Mouse (Mus musculus) megakaryocyte progenitor cell, adult 5-6 weeks (primary cell): Measurements from ENCODE around the gene Stk19. TPM values are rescaled to one million over a fixed set of nuclear protein-coding genes. Genes with fewer than 3 reads are reported as not detected.
A peak's percentile ranks its signal among the peaks of the same experiment; 100 is the strongest.
"Not testable (repeated sequence)": the region's sequence is repeated elsewhere in the genome, so short reads cannot be mapped to it uniquely, and the experiment has no call there.

ENCODE experiments used
- ATAC-seq: replicated peaks from 2 replicates; pipeline ENCODE4 v1.8.0; 2016; ENCODE audit warnings: mild to moderate bottlenecking, moderate TSS enrichment, inconsistent platforms; ENCODE audit not compliant: poor library complexity
- total RNA-seq, 2 experiments: library from RNA; stranded (forward) in 1 of 2; stranded (reverse) in 1 of 2; fragments of 157-497, 149-512 nt in 1 of 2; fragments of 200-1000 nt in 1 of 2; gene quantifications; 2 replicates each; pipeline versions ENCODE4 v1.2.3 to v1.2.4; 2015 to 2017

Stk19 gene
- total RNA-seq, 2 experiments from 2014 or later = 27.3 to 31.8 TPM

GRCm38 (mm10) chr17:34798866-34799530 lies 37.7 kb downstream of the Stk19 start:
- no peak for ATAC-seq

DNA sequence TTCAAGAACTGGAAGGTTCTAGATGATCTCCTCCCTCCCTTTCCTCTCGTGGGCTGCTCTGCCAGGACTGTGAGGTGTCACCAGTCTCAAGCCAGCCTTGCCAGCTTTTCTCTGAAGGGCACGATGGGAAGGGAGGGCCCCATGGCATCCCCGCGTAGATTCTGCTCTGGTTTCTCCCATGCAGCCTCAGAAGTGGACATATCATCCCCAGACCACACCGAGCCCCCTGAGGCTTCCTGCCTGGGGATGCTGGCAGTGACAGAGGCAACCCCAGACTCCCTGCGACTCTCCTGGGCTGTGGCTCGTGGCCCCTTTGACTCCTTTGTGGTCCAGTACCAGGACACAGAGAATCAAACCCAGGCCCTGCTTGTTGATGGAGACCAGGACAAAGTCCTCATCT lies 38.7 kb downstream of the Stk19 start:
- ATAC-seq = not testable (repeated sequence)

DNA sequence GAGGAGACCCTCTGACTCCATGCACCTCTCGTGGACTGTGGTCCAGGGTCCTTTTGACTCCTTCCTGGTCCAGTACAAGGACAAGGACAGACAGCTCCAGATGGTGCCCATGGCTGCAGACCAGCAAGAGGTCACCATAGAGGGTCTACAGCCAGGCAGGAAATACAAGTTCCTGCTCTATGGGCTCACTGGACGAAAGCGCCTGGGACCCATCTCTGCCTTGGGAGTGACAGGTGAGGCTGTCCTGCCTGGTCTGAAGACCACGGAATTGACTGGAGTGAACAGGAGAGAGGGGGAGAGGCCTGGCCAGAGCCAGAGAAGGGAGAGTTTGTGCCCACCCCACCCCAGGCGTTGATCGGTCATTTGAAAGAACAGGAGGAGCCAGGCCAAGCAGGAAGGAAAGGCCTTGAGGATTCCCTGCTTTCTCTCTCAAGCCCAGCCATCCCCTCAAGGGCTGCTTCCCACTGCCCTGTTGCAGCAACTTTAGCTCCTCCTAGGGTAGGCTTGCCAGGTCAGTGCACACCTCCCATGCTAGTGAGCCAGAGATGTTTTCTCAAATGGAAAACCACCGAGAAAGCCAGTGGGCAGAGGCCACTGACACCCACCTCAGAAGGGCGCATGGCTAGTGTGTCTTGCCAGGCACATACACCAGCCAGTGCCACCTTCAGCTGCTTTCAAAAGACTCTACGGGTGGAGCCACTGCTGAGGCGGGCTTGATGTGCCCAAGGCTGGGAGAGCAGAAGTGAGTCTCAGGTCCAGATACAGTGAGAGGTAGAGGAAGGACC lies 39.3 kb downstream of the Stk19 start:
- not testable (repeated sequence) for ATAC-seq

GRCm38 (mm10) chr17:34796311-34797140 lies 40.2 kb downstream of the Stk19 start:
- no peak for ATAC-seq

GRCm38 (mm10) chr17:34795633-34796032 lies 41.1 kb downstream of the Stk19 start:
- peak; percentile 61 for ATAC-seq

GRCm38 (mm10) chr17:34795016-34795415 lies 41.7 kb downstream of the Stk19 start:
- ATAC-seq = no peak

- no peak for ATAC-seq
Observed at GRCm38 (mm10) chr17:34777680-34778325, 58.9 kb downstream of the Stk19 start.

Other genes with a start within 250 kb of the Stk19 start
Only the 30 nearest of the 39 such genes appear.
- gene Egfl8, start 221.0 kb downstream of the Stk19 start, total RNA-seq (2015) = 0.47 and 1.1 TPM in 2 replicates
- gene Egfl8, start 221.0 kb downstream of the Stk19 start, total RNA-seq (2017) = 0.92 and 2.2 TPM in 2 replicates
- 26.5 and 33.5 TPM in 2 replicates for gene Ppt2, start 208.4 kb downstream of the Stk19 start, total RNA-seq (2015)
- 15.3 and 19.7 TPM in 2 replicates for gene Ppt2, start 208.4 kb downstream of the Stk19 start, total RNA-seq (2017)
- gene Prrt1, start 207.4 kb downstream of the Stk19 start, total RNA-seq (2015) = 0.17 and 0.34 TPM in 2 replicates
- gene Prrt1, start 207.4 kb downstream of the Stk19 start, total RNA-seq (2017) = not detected in 2 replicates
- gene Fkbpl, start 192.2 kb downstream of the Stk19 start, total RNA-seq (2015) = 3.8 and 4.1 TPM in 2 replicates
- gene Fkbpl, start 192.2 kb downstream of the Stk19 start, total RNA-seq (2017) = 17.7 and 40.0 TPM in 2 replicates
- 25.5 and 27.8 TPM in 2 replicates for gene Atf6b, start 189.8 kb downstream of the Stk19 start, total RNA-seq (2015)
- gene Atf6b, start 189.8 kb downstream of the Stk19 start, total RNA-seq (2017) = 24.3 and 30.2 TPM in 2 replicates
- not detected in 2 replicates for gene Tnxb, start 166.4 kb downstream of the Stk19 start, total RNA-seq (2015)
- gene Tnxb, start 166.4 kb downstream of the Stk19 start, total RNA-seq (2017) = not detected in 2 replicates
- 0.12 and 0.27 TPM in 2 replicates for gene C4b, start 93.1 kb downstream of the Stk19 start, total RNA-seq (2015)
- 0.03 and 0.12 TPM in 2 replicates for gene C4b, start 93.1 kb downstream of the Stk19 start, total RNA-seq (2017)
- not detected in 2 replicates for gene Cyp21a1, start 32.4 kb downstream of the Stk19 start, total RNA-seq (2015)
- gene Cyp21a1, start 32.4 kb downstream of the Stk19 start, total RNA-seq (2017) = not detected in 2 replicates
- 20.2 and 33.2 TPM in 2 replicates for gene Dxo, start 74 bp upstream of the Stk19 start, total RNA-seq (2015)
- 18.8 and 28.9 TPM in 2 replicates for gene Dxo, start 74 bp upstream of the Stk19 start, total RNA-seq (2017)
- gene Skiv2l, start 13.3 kb upstream of the Stk19 start, total RNA-seq (2015) = 10.2 and 12.8 TPM in 2 replicates
- 31.2 and 35.7 TPM in 2 replicates for gene Skiv2l, start 13.3 kb upstream of the Stk19 start, total RNA-seq (2017)
- gene Nelfe, start 13.4 kb upstream of the Stk19 start, total RNA-seq (2015) = 65.8 and 70.7 TPM in 2 replicates
- gene Nelfe, start 13.4 kb upstream of the Stk19 start, total RNA-seq (2017) = 39.9 and 40.8 TPM in 2 replicates
- gene Cfb, start 25.6 kb upstream of the Stk19 start, total RNA-seq (2015) = not detected in 2 replicates
- not detected in 2 replicates for gene Cfb, start 25.6 kb upstream of the Stk19 start, total RNA-seq (2017)
- 7.7 and 9.9 TPM in 2 replicates for gene Zbtb12, start 42.5 kb upstream of the Stk19 start, total RNA-seq (2015)
- 13.6 and 15.1 TPM in 2 replicates for gene Zbtb12, start 42.5 kb upstream of the Stk19 start, total RNA-seq (2017)
- gene Gm20547, start 45.1 kb upstream of the Stk19 start, total RNA-seq (2015) = not detected in 2 replicates
- gene Gm20547, start 45.1 kb upstream of the Stk19 start, total RNA-seq (2017) = not detected in 2 replicates
- 5.1 and 7.8 TPM in 2 replicates for gene C2, start 61.3 kb upstream of the Stk19 start, total RNA-seq (2015)
- 1.6 and 1.9 TPM in 2 replicates for gene C2, start 61.3 kb upstream of the Stk19 start, total RNA-seq (2017)
- 72.4 and 73.5 TPM in 2 replicates for gene Ehmt2, start 61.5 kb upstream of the Stk19 start, total RNA-seq (2015)
- gene Ehmt2, start 61.5 kb upstream of the Stk19 start, total RNA-seq (2017) = 107 and 108 TPM in 2 replicates
- 0.81 and 1.8 TPM in 2 replicates for gene Slc44a4, start 77.5 kb upstream of the Stk19 start, total RNA-seq (2015)
- 0.61 and 0.75 TPM in 2 replicates for gene Slc44a4, start 77.5 kb upstream of the Stk19 start, total RNA-seq (2017)
- 21.6 and 24.5 TPM in 2 replicates for gene Neu1, start 94.3 kb upstream of the Stk19 start, total RNA-seq (2015)
- 28.4 and 29.8 TPM in 2 replicates for gene Neu1, start 94.3 kb upstream of the Stk19 start, total RNA-seq (2017)
- 19.3 and 27.4 TPM in 2 replicates for gene Hspa1b, start 122.3 kb upstream of the Stk19 start, total RNA-seq (2015)
- gene Hspa1b, start 122.3 kb upstream of the Stk19 start, total RNA-seq (2017) = 22.7 and 24.4 TPM in 2 replicates
- not detected in 2 replicates for gene Gm20481, start 133.0 kb upstream of the Stk19 start, total RNA-seq (2015)
- gene Gm20481, start 133.0 kb upstream of the Stk19 start, total RNA-seq (2017) = not detected in 2 replicates
- 8.4 and 14.5 TPM in 2 replicates for gene Hspa1a, start 135.2 kb upstream of the Stk19 start, total RNA-seq (2015)
- gene Hspa1a, start 135.2 kb upstream of the Stk19 start, total RNA-seq (2017) = 20.8 and 29.4 TPM in 2 replicates
- gene Hspa1l, start 135.8 kb upstream of the Stk19 start, total RNA-seq (2015) = not detected in 2 replicates
- gene Hspa1l, start 135.8 kb upstream of the Stk19 start, total RNA-seq (2017) = not detected in 2 replicates
- gene Lsm2, start 144.9 kb upstream of the Stk19 start, total RNA-seq (2015) = 187 and 253 TPM in 2 replicates
- gene Lsm2, start 144.9 kb upstream of the Stk19 start, total RNA-seq (2017) = 71.7 and 78.0 TPM in 2 replicates
- gene Vars, start 164.0 kb upstream of the Stk19 start, total RNA-seq (2015) = 60.5 and 77.5 TPM in 2 replicates
- gene Vars, start 164.0 kb upstream of the Stk19 start, total RNA-seq (2017) = 239 and 292 TPM in 2 replicates
- not detected in 2 replicates for gene Vwa7, start 179.6 kb upstream of the Stk19 start, total RNA-seq (2015)
- 0.17 TPM in 1 of 2 replicates, not detected in the other for gene Vwa7, start 179.6 kb upstream of the Stk19 start, total RNA-seq (2017)
- 0.93 and 1.9 TPM in 2 replicates for gene Sapcd1, start 191.1 kb upstream of the Stk19 start, total RNA-seq (2015)
- 1.5 TPM in 1 of 2 replicates, not detected in the other for gene Sapcd1, start 191.1 kb upstream of the Stk19 start, total RNA-seq (2017)
- gene Msh5, start 209.8 kb upstream of the Stk19 start, total RNA-seq (2015) = 4.2 and 5.7 TPM in 2 replicates
- gene Msh5, start 209.8 kb upstream of the Stk19 start, total RNA-seq (2017) = 2.4 and 3.5 TPM in 2 replicates
- gene Clic1, start 213.0 kb upstream of the Stk19 start, total RNA-seq (2015) = 209 and 248 TPM in 2 replicates
- 225 and 254 TPM in 2 replicates for gene Clic1, start 213.0 kb upstream of the Stk19 start, total RNA-seq (2017)
- gene Ddah2, start 222.1 kb upstream of the Stk19 start, total RNA-seq (2015) = 1.8 and 2.6 TPM in 2 replicates
- gene Ddah2, start 222.1 kb upstream of the Stk19 start, total RNA-seq (2017) = 1.9 and 3.5 TPM in 2 replicates
- not detected in 2 replicates for gene Ly6g6c, start 228.4 kb upstream of the Stk19 start, total RNA-seq (2015)
- not detected in 2 replicates for gene Ly6g6c, start 228.4 kb upstream of the Stk19 start, total RNA-seq (2017)